Mouse (Mus musculus): Measurements from ENCODE around the gene Olfml1. TPM values are rescaled to one million over a fixed set of nuclear protein-coding genes. Genes with fewer than 3 reads are reported as not detected.

Gene Olfml1
- polyA plus RNA-seq, 2 experiments, result 0.64 to 1.3 TPM

- H3K4me2 ChIP-seq (ENCODE audit: low read depth), result no peak overlapping the region
- H3K9me3 ChIP-seq (ENCODE audit: control insufficient read depth, low read length), result no peaks in the 10 kb centered on the region
- H3K36me3 ChIP-seq (replicated peaks; ENCODE audit: control insufficient read depth, insufficient read depth, low read depth), result no peaks in the 10 kb centered on the region
- H3K27ac ChIP-seq, result no peak overlapping the region
- H3K9ac ChIP-seq (replicated peaks), result no peak overlapping the region
- TF ChIP-seq EP300 (IDR thresholded peaks at IDR 0.05; ENCODE audit: low read depth) (no peak), CTCF (IDR thresholded peaks at IDR 0.05; ENCODE audit: low read depth) (no peak)
- no peak overlapping the region for H3K4me3 ChIP-seq (ENCODE audit: insufficient read depth in 1 of 2, low read depth in 2 of 2, low read length in 2 of 2)
- no peak for ATAC-seq (ENCODE audit: insufficient read depth)
- DNase-seq (ENCODE audit: low read depth in 3 of 3, low spot score in 3 of 3), result no peak
- no peaks in the 10 kb centered on the region for H3K27me3 ChIP-seq (ENCODE audit: control insufficient read depth, insufficient read depth, low read length)
- H3K4me1 ChIP-seq (replicated peaks; ENCODE audit: control insufficient read depth in 2 of 2, insufficient read depth in 2 of 2, low read length in 1 of 2), result no peaks in the 10 kb centered on the region
- WGBS (ENCODE audit: insufficient replicate concordance), result 39% methylated on average over 5 of the region's 5 CpGs
These were observed 37.9 kb upstream of the Olfml1 start for GRCm38 (mm10) chr7:107529364-107529763.

GRCm38 (mm10) chr7:107535311-107535710 is 31.9 kb upstream of the Olfml1 start:
- Histone ChIP-seq H3K36me3 (replicated peaks; ENCODE audit: control insufficient read depth, insufficient read depth, low read depth) (no peaks in the 10 kb centered on the region), H3K4me1 (replicated peaks; ENCODE audit: control insufficient read depth in 2 of 2, insufficient read depth in 2 of 2, low read length in 1 of 2) (no peaks in the 10 kb centered on the region), H3K27ac (no peak overlapping the region), H3K9ac (replicated peaks) (no peak overlapping the region), H3K27me3 (ENCODE audit: control insufficient read depth, insufficient read depth, low read length) (no peaks in the 10 kb centered on the region), H3K4me3 (ENCODE audit: insufficient read depth in 1 of 2, low read depth in 2 of 2, low read length in 2 of 2) (no peak overlapping the region), H3K4me2 (ENCODE audit: low read depth) (no peak overlapping the region), H3K9me3 (ENCODE audit: control insufficient read depth, low read length) (no peaks in the 10 kb centered on the region)
- ATAC-seq (ENCODE audit: insufficient read depth) (no peak), DNase-seq (ENCODE audit: low read depth in 3 of 3, low spot score in 3 of 3) (no peak)
- 52% methylated on average over 4 of the region's 4 CpGs for WGBS (ENCODE audit: insufficient replicate concordance)
- TF ChIP-seq EP300 (IDR thresholded peaks at IDR 0.05; ENCODE audit: low read depth) (no peak), CTCF (IDR thresholded peaks at IDR 0.05; ENCODE audit: low read depth) (no peak)

- Histone ChIP-seq H3K4me2 (ENCODE audit: low read depth) (no peak overlapping the region), H3K27ac (no peak overlapping the region), H3K4me1 (replicated peaks; ENCODE audit: control insufficient read depth in 2 of 2, insufficient read depth in 2 of 2, low read length in 1 of 2) (no peaks in the 10 kb centered on the region), H3K4me3 (ENCODE audit: insufficient read depth in 1 of 2, low read depth in 2 of 2, low read length in 2 of 2) (no peak overlapping the region), H3K9ac (replicated peaks) (no peak overlapping the region), H3K9me3 (ENCODE audit: control insufficient read depth, low read length) (no peaks in the 10 kb centered on the region), H3K27me3 (ENCODE audit: control insufficient read depth, insufficient read depth, low read length) (no peaks in the 10 kb centered on the region), H3K36me3 (replicated peaks; ENCODE audit: control insufficient read depth, insufficient read depth, low read depth) (no peaks in the 10 kb centered on the region)
- TF ChIP-seq EP300 (IDR thresholded peaks at IDR 0.05; ENCODE audit: low read depth) (no peak), CTCF (IDR thresholded peaks at IDR 0.05; ENCODE audit: low read depth) (no peak)
- no peak for ATAC-seq (ENCODE audit: insufficient read depth)
- WGBS (ENCODE audit: insufficient replicate concordance), result 68% methylated on average over 6 of the region's 6 CpGs
- no peak for DNase-seq (ENCODE audit: low read depth in 3 of 3, low spot score in 3 of 3)
These were observed 30.7 kb upstream of the Olfml1 start for GRCm38 (mm10) chr7:107536516-107536915.

GRCm38 (mm10) chr7:107540034-107540433 is 27.2 kb upstream of the Olfml1 start:
- H3K4me2 ChIP-seq (ENCODE audit: low read depth), result no peak overlapping the region
- no peaks in the 10 kb centered on the region for H3K36me3 ChIP-seq (replicated peaks; ENCODE audit: control insufficient read depth, insufficient read depth, low read depth)
- no peak overlapping the region for H3K27ac ChIP-seq
- 2% methylated on average over 4 of the region's 4 CpGs for WGBS (ENCODE audit: insufficient replicate concordance)
- no peaks in the 10 kb centered on the region for H3K27me3 ChIP-seq (ENCODE audit: control insufficient read depth, insufficient read depth, low read length)
- ATAC-seq (ENCODE audit: insufficient read depth), result no peak
- no peak overlapping the region for H3K4me3 ChIP-seq (ENCODE audit: insufficient read depth in 1 of 2, low read depth in 2 of 2, low read length in 2 of 2)
- no peaks in the 10 kb centered on the region for H3K9me3 ChIP-seq (ENCODE audit: control insufficient read depth, low read length)
- no peak overlapping the region for H3K9ac ChIP-seq (replicated peaks)
- DNase-seq (ENCODE audit: low read depth in 3 of 3, low spot score in 3 of 3), result no peak
- TF ChIP-seq CTCF (IDR thresholded peaks at IDR 0.05; ENCODE audit: low read depth) (no peak), EP300 (IDR thresholded peaks at IDR 0.05; ENCODE audit: low read depth) (no peak)
- no peaks in the 10 kb centered on the region for H3K4me1 ChIP-seq (replicated peaks; ENCODE audit: control insufficient read depth in 2 of 2, insufficient read depth in 2 of 2, low read length in 1 of 2)

- TF ChIP-seq CTCF (IDR thresholded peaks at IDR 0.05; ENCODE audit: low read depth) (no peak), EP300 (IDR thresholded peaks at IDR 0.05; ENCODE audit: low read depth) (no peak)
- no peaks in the 10 kb centered on the region for H3K4me1 ChIP-seq (replicated peaks; ENCODE audit: control insufficient read depth in 2 of 2, insufficient read depth in 2 of 2, low read length in 1 of 2)
- 35% methylated on average over 1 of the region's 1 CpGs for WGBS (ENCODE audit: insufficient replicate concordance)
- no peaks in the 10 kb centered on the region for H3K9me3 ChIP-seq (ENCODE audit: control insufficient read depth, low read length)
- no peaks in the 10 kb centered on the region for H3K36me3 ChIP-seq (replicated peaks; ENCODE audit: control insufficient read depth, insufficient read depth, low read depth)
- ATAC-seq (ENCODE audit: insufficient read depth), result no peak
- no peak for DNase-seq (ENCODE audit: low read depth in 3 of 3, low spot score in 3 of 3)
- no peak overlapping the region for H3K9ac ChIP-seq (replicated peaks)
- no peak overlapping the region for H3K27ac ChIP-seq
- no peak overlapping the region for H3K4me3 ChIP-seq (ENCODE audit: insufficient read depth in 1 of 2, low read depth in 2 of 2, low read length in 2 of 2)
- H3K27me3 ChIP-seq (ENCODE audit: control insufficient read depth, insufficient read depth, low read length), result no peaks in the 10 kb centered on the region
- H3K4me2 ChIP-seq (ENCODE audit: low read depth), result no peak overlapping the region
These were observed 22.2 kb upstream of the Olfml1 start for GRCm38 (mm10) chr7:107545011-107545410.
